Mouse (Mus musculus): ENCODE data around the gene Vmn2r7. TPM values are rescaled to one million over a fixed set of nuclear protein-coding genes. Genes with fewer than 3 reads are reported as not detected.
"Not testable (repeated sequence)": the region's sequence is repeated elsewhere in the genome, so short reads cannot be mapped to it uniquely, and the experiment has no call there.

Gene Vmn2r7
- polyA plus RNA-seq (2012; ENCODE audit: insufficient read depth, insufficient read length, missing spikeins) = not detected in 2 replicates

DNA sequence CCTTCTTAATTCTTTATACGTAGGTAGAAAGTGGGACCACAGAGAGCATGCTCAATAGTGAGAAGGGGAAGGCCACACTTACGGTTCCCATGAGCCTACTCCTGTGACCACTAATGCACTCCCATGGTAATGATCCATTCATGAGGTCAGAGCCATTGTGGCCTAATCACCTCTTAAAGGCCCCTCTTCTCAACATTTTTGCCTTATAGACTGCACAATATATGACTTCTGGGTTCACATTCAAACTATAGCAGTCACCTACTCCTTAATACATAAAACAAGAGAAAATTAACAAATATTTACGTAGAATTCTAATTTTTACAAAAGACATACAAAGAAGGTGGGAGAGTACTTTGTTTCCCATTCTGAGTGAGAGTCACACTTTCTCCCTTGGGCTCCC is at the start of gene Vmn2r7:
Gene Vmn2r7 (minus strand): TSS at position 101 of the 400 bp plus-strand sequence.
- H3K4me1 ChIP-seq (ENCODE audit: control insufficient read depth, insufficient read depth, insufficient read length, low read length); H3K27ac ChIP-seq (replicated peaks; ENCODE audit: low read depth, low read length); H3K4me3 ChIP-seq (ENCODE audit: insufficient read depth, low read depth, low read length): not testable (repeated sequence)

DNA sequence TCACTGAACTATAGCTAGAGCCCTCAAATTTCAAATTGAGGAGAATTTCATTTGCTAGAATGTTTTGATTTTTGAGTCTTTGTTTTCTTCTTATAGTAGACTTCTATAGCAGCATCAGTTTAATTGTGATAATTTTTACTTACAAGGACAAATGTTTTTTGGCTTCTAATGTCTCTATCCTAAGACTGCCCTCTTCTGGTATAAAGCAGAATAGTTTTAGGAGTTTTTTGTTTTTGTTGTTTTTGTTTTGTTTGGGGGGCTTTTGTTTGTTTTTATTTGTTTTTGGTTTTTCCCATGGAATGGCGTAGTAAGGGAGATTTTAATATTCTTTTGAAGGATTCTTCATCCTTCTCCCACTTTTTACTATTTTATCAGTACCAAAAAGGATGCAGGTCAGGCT is 45.2 kb upstream of the Vmn2r7 start:
- H3K27ac ChIP-seq (replicated peaks; ENCODE audit: low read depth, low read length) = no peak overlapping the region
- no peak overlapping the region for H3K4me3 ChIP-seq (ENCODE audit: insufficient read depth, low read depth, low read length)
- no peaks in the 10 kb centered on the region for H3K4me1 ChIP-seq (ENCODE audit: control insufficient read depth, insufficient read depth, insufficient read length, low read length)

DNA sequence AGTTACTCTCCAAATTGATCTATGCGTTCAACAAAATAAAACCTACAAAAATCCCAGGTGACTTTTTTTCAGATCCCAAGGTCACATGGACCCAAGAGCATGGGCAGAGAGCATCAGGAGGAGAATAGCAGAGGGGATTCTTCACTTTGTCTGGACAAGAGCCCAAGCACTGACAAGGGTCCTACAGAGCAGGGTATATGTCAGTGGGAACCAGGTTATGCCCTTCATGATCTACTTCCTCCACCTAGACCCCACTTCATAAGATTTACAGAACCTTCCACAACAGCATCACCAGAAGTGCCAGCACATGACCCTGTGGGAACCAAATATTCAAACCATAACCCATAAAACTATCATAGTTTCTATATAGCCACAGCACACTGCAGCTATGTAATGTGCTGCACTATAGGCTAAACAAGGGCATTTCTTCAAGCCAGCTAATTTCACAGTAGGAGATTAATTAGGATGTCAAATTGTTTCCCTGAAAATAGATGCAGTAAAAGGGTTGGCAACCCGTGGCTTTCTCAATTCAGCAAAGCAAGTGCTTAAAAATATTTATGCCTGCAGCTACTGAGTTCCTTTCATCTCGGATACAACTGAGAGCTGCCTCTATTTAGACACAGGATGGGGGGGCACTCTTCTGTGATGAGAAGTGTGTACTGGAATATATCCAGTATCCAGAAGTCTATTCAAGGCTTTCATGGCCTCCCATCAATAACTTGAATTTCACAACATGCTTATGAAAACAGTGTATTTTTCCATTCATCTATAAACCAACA is 33.8 kb upstream of the Vmn2r7 start:
- Histone ChIP-seq H3K27ac (replicated peaks; ENCODE audit: low read depth, low read length) (no peak overlapping the region), H3K4me1 (ENCODE audit: control insufficient read depth, insufficient read depth, insufficient read length, low read length) (no peaks in the 10 kb centered on the region), H3K4me3 (ENCODE audit: insufficient read depth, low read depth, low read length) (no peak overlapping the region)

DNA sequence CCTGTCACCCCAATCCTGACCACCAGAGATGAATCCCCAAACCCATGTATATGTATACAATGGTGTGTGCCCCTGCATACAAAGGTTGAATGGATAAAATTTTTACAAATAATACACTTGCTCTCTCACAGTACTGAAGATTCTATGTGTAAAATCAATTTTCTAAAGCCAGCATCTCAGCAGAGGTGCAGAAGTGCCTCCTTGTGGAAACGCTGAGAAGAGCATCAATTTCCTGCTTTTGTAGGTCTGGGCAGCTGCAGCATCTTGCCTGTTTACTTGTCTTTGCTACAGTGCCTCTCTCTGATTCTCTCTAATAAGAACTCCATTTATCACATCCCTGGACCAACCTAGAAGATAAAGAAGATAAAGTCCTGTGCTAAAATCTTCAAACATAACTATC is 32.1 kb upstream of the Vmn2r7 start:
- H3K27ac ChIP-seq (replicated peaks; ENCODE audit: low read depth, low read length) = no peak overlapping the region
- no peaks in the 10 kb centered on the region for H3K4me1 ChIP-seq (ENCODE audit: control insufficient read depth, insufficient read depth, insufficient read length, low read length)
- H3K4me3 ChIP-seq (ENCODE audit: insufficient read depth, low read depth, low read length) = no peak overlapping the region

DNA sequence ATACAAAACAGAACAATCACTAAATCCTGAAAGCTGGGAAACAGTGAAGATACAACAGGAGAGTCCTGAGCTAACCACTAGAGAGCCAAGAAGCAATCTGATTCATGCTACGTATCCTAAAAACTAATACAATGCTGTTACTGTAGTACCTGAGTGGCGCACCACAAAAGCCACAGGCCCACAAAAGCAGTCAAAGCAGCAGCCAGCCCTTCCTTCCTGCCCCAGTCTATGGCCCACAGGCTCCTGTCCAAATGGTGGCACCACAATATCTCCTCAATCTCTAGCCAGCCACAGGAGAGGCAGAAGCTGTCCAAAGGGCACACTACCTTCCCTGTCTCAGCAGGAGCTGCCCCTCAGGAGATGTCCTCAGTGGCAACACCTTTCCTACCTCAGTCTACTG is 1.7 kb downstream of the Vmn2r7 start:
- Histone ChIP-seq H3K4me1 (ENCODE audit: control insufficient read depth, insufficient read depth, insufficient read length, low read length) (no peaks in the 10 kb centered on the region), H3K4me3 (ENCODE audit: insufficient read depth, low read depth, low read length) (no peak overlapping the region), H3K27ac (replicated peaks; ENCODE audit: low read depth, low read length) (no peak overlapping the region)

DNA sequence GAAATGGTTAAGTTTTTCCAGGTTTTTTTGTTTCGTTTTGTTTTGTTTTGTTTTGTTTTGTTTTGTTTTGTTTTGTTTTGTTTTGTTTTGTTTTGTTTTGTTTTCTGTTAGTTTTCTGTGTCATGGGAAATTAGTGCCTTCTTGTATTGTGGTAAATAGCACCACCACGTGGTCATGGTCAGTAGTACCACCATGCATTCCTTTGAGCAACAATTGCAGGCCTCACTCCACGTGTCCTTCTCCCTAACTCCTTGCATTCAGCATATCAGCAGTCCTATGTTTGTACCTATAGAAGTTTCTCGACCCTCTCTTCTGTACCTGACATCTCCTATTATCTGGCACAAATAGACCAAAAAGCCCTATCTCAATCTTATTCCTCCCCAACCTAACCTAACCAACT is 2.3 kb downstream of the Vmn2r7 start:
- H3K27ac ChIP-seq (replicated peaks; ENCODE audit: low read depth, low read length) = no peak overlapping the region
- H3K4me3 ChIP-seq (ENCODE audit: insufficient read depth, low read depth, low read length) = no peak overlapping the region
- no peaks in the 10 kb centered on the region for H3K4me1 ChIP-seq (ENCODE audit: control insufficient read depth, insufficient read depth, insufficient read length, low read length)

DNA sequence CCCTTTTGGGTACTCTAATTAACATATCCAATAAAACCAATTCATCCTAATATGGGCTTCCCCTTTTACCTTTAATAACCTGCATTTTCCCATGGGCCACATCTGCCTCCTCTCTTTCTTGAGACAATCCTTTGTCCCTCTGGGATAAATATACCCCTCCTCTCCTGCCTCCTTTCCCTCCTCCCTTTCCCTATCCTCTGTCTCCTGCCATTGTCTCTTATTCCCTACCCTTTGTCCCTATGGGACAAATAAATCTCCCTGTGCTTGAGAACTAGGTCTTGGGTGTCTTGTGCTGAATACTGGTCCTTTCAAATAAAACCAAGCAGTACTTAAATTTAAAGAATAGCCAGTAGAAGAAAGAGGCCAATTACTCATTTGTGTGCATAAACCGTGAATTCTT is 13.4 kb downstream of the Vmn2r7 start:
- H3K4me3 ChIP-seq (ENCODE audit: insufficient read depth, low read depth, low read length) = no peak overlapping the region
- no peak overlapping the region for H3K27ac ChIP-seq (replicated peaks; ENCODE audit: low read depth, low read length)
- H3K4me1 ChIP-seq (ENCODE audit: control insufficient read depth, insufficient read depth, insufficient read length, low read length) = no peaks in the 10 kb centered on the region

DNA sequence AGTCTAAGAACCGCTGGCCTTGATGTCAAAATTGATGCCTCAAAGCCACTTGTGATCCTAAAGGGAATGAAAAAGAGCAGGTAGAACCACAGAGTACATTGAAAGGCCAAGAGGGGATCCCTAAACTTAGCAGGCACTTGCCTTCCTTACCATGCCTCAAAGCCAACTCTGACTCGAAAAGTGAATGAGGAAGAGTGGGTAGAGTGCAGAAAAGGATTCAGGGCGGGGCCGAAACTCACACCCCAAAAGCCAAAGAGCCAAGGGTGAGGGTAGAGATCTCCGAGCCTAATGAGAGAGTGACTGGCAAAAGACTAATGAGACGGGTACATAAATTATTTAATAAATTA is 53.3 kb downstream of the Vmn2r7 start:
- Histone ChIP-seq H3K27ac (replicated peaks; ENCODE audit: low read depth, low read length) (no peak overlapping the region), H3K4me1 (ENCODE audit: control insufficient read depth, insufficient read depth, insufficient read length, low read length) (no peaks in the 10 kb centered on the region), H3K4me3 (ENCODE audit: insufficient read depth, low read depth, low read length) (no peak overlapping the region)

DNA sequence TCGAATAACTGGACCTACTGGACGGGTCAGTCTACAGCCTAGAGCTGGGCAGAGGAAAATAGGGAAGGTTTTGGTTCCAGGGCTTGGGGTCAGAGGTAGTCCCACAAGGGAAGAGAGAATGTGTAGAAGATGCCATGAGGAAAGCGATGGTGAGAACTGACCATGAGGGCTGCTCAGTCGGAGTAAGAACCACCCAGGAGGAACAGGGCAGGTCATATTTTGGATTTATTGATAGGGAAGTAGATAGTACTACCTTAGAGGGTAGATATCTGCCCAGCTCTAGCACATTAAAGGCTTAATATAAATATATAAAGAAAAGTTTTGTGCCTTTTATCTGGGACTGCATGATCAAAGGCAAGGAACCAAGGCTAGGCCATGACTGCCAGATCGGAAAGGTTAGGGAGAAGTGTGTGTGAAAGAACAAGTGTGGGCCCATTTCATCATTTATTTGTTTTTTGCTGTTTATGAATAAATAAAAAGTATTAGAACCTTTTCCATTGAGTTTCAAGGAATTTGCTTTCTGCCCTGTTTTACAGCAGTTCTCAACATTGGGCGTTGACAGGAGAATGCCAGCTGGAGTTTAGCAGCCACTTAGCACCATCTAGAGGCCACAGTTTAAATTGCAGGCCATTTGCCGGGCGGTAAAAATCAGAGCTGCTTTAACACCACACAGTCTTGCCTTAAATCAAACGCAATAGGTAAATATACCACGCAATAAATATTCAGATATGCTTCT is 53.9 kb downstream of the Vmn2r7 start:
- Histone ChIP-seq H3K27ac (replicated peaks; ENCODE audit: low read depth, low read length) (no peak overlapping the region), H3K4me1 (ENCODE audit: control insufficient read depth, insufficient read depth, insufficient read length, low read length) (no peaks in the 10 kb centered on the region), H3K4me3 (ENCODE audit: insufficient read depth, low read depth, low read length) (no peak overlapping the region)

DNA sequence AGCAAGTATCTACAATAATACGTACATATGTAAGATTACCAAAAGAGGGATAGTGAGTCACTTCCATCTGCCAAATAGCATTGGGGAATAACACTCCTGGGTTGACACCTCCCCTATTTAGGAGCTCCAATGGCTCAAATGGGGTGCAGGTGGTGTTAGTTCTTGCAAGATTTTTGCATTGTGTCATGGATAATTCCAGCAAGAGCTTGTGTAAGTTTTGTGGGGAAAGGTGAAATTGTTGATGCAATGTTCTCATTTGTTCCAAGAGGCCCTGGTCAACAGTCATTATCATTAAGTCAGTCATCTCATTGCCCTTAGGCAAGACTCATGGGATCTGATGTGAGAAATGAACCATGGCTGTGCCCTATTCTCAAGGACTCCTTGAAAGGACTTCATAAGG is 61.7 kb downstream of the Vmn2r7 start:
- H3K4me1 ChIP-seq (ENCODE audit: control insufficient read depth, insufficient read depth, insufficient read length, low read length) = peaks cover 4% of the 10 kb centered on the region
- peak overlapping the region; percentile 90 for H3K27ac ChIP-seq (replicated peaks; ENCODE audit: low read depth, low read length)
- no peak overlapping the region for H3K4me3 ChIP-seq (ENCODE audit: insufficient read depth, low read depth, low read length)

DNA sequence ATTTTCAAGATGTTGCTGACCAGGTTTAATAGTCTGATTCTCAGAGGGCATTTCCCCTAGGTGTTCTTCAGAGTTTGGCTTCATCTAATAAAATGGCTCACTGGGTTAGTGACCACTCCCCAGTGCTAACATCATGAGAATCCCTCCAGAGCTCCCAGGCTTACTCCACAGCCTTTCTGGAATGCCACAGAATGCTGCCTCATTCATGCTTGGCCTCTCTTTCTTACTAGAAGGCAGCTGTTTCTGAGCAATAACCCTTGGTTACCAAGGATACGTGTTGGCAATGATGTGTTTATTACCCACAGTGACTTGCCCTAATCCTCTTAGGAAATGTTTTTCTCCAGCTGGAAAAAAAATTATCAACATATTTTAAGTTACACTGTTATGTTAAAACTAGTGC is 72.4 kb downstream of the Vmn2r7 start:
- H3K27ac ChIP-seq (replicated peaks; ENCODE audit: low read depth, low read length) = no peak overlapping the region
- H3K4me1 ChIP-seq (ENCODE audit: control insufficient read depth, insufficient read depth, insufficient read length, low read length) = no peaks in the 10 kb centered on the region
- H3K4me3 ChIP-seq (ENCODE audit: insufficient read depth, low read depth, low read length) = no peak overlapping the region

DNA sequence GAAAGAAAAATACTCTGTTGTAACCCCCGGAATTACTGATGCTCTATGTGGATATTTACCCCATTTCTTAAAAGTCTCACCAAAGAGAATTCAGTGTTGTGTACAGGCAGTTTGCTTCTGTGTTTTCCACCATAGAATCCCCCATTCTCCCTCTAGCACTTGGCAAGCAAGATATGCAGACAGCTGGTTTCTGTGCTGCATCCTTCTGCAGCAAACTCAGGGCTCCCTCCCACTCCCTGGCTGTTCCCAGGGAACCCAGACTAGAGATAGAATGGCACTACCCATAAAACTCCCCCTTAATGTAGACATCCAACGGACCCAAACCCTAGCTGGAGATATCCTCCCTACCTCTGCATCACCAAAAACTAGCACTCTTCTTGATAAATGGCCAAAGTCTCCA is 88.4 kb downstream of the Vmn2r7 start:
- H3K27ac ChIP-seq (replicated peaks; ENCODE audit: low read depth, low read length) = no peak overlapping the region
- no peaks in the 10 kb centered on the region for H3K4me1 ChIP-seq (ENCODE audit: control insufficient read depth, insufficient read depth, insufficient read length, low read length)
- H3K4me3 ChIP-seq (ENCODE audit: insufficient read depth, low read depth, low read length) = no peak overlapping the region

DNA sequence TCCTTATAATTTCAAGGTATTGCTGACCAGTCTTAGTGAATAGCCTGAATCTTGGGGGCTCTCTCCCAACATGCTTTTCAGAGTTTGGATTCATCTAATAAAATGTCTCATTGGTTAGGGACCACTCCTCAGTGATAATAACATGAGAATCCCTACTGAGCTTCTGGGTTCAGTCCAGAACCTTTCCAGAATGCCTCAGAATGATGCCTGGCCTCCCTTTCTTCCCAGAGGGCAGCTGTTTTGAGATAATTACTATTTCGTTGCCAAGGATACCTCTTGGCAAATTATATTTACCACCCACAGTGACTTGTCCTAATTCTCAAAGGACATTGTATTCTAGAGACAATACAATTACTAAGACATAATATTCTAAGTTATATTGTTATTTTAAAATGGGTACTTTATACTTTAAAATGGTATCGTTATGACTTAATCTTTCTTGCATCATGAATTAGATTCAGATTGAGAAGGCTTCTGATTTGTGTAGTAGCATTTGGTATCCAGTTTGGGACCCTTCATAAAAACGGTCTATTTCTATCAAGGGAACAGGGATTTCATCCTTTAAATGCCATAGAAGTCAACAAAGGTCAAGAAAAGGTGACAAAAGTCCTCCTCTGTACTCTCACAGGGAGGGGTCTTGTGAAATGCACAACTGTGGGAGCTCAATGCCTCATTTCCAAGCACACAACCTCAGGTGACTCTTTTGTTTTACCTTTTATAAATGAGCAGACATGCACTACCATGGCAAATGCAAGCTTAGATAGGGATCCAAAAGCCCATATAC is 117.2 kb downstream of the Vmn2r7 start:
- H3K27ac ChIP-seq (replicated peaks; ENCODE audit: low read depth, low read length); H3K4me1 ChIP-seq (ENCODE audit: control insufficient read depth, insufficient read depth, insufficient read length, low read length); H3K4me3 ChIP-seq (ENCODE audit: insufficient read depth, low read depth, low read length): not testable (repeated sequence)

DNA sequence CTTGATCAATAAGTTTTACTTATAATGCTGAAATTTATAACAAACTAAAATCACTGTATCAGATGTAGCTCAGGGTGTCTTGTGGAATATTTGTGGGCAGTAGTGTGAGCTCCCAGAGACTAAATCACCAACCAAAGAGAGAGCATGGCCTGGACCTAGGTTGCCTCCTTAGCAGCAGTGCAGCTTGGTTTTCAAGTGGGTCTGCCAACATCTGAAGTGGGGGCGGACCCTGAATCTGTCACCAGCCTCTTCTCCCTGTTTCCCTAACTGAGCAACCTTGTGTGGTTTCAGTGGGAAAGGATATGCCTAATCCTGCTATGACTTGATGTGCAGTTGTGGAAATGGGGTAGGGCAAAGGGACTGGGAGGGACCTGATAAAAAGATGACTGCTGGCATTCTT is 118.8 kb downstream of the Vmn2r7 start:
- not testable (repeated sequence) for H3K27ac ChIP-seq (replicated peaks; ENCODE audit: low read depth, low read length); H3K4me3 ChIP-seq (ENCODE audit: insufficient read depth, low read depth, low read length); H3K4me1 ChIP-seq (ENCODE audit: control insufficient read depth, insufficient read depth, insufficient read length, low read length)

DNA sequence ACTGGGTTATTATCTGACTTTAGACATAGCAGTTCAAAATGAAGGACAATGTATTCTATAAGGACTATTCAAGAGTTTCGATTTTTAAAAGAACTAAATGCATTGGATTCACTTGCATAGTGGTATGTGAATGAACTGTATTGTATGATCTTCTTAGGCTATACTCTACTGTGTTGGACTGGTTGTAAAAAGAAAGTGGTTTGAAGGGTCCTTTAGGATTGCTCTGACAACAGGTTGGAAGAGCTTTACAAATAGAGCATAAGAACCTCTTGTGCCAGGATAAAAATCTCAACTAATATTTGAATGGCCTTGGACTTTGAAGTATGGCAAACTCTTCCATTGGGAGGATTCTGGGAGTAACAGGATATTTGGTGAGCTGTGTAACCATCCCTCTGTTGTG is 168.5 kb downstream of the Vmn2r7 start:
- not testable (repeated sequence) for H3K4me1 ChIP-seq (ENCODE audit: control insufficient read depth, insufficient read depth, insufficient read length, low read length); H3K4me3 ChIP-seq (ENCODE audit: insufficient read depth, low read depth, low read length); H3K27ac ChIP-seq (replicated peaks; ENCODE audit: low read depth, low read length)

All from brown adipose tissue, adult 24 weeks (tissue).